ENCODE assay signal across 1 mouse cellular context in genomic region chr17:75251094-75251493, GRCm38 (mm10).
TF ChIP-seq lines count a peak whose summit lies in the region.

No protein-coding gene starts in this region.

TF ChIP-seq in CH12.LX, 34 proteins besides CTCF, POLR2A, EP300 and RAD21 (continued from another document):
- TF ChIP-seq ELF1 (IDR thresholded peaks at IDR 0.05; ENCODE audit: low read depth, low read length) = 0 out of 2 replicates have a peak, but pooled peaks have one; percentile 12
- no peak for TF ChIP-seq NRF1 (IDR thresholded peaks at IDR 0.05; ENCODE audit: low read depth, low read length)
- TF ChIP-seq TCF12 (IDR thresholded peaks at IDR 0.05; ENCODE audit: low read depth, low read length) = peak; percentile 59; the same call in 1 of the 2 replicates
- TF ChIP-seq ZKSCAN1 (IDR thresholded peaks at IDR 0.05; ENCODE audit: borderline replicate concordance, low read depth, low read length) = no peak
- 0 out of 2 replicates have a peak, but pooled peaks have one; percentile 29 for TF ChIP-seq MAZ (IDR thresholded peaks at IDR 0.05; ENCODE audit: low read depth, low read length)
- TF ChIP-seq JUN (IDR thresholded peaks at IDR 0.05; ENCODE audit: insufficient read depth, low read depth, low read length) = peak; percentile 62; the same call in 1 of the 2 replicates
TF ChIP-seq in CH12.LX: peak in this region for 12.
